Mouse (Mus musculus): ENCODE measurements at regions not wholly inside any gene's neighbourhood (a gene's known extent, or its start where the extent isn't known, plus 50 kb on each side); places are given as distances from the start of the nearest gene placed in this dataset.

- TF ChIP-seq CTCF (IDR thresholded peaks at IDR 0.05; ENCODE audit: extremely low read depth, insufficient read depth, low read length) (no peak), POLR2A (IDR thresholded peaks at IDR 0.05; ENCODE audit: extremely low read depth, insufficient read depth, low read length) (no peak)
Observed at GRCm38 (mm10) chr14:68218471-68218870, 1075.6 kb downstream of the Synb start.

All from cortical plate, adult 2 months (tissue).